Mouse (Mus musculus) forebrain, postnatal 0 days (tissue): Measurements from ENCODE around the gene Acap1. TPM values are rescaled to one million over a fixed set of nuclear protein-coding genes. Genes with fewer than 3 reads are reported as not detected.
A peak's percentile ranks its signal among the peaks of the same experiment; 100 is the strongest.
"Not testable (repeated sequence)": the region's sequence is repeated elsewhere in the genome, so short reads cannot be mapped to it uniquely, and the experiment has no call there.

Experiments used
- ATAC-seq: fragments of 200-750 bp; cut with Nextera tagmentation; 2 replicates; pipeline ENCODE4 v1.8.0; 2017; ENCODE audit warnings: mild to moderate bottlenecking, moderate library complexity
- DNase-seq: peaks from one replicate; pipeline ENCODE4 v3.0.0-alpha.2; 2015
- H3K27ac ChIP-seq: fragments of 300-500 bp; sonication (generic); 2 replicates; pipeline ENCODE4 v1.5.1; 2014; ENCODE audit warnings: low read depth, mild to moderate bottlenecking, antibody characterized with exemption, low read length, moderate library complexity, mixed read lengths
- H3K27me3 ChIP-seq: fragments of 300-500 bp; sonication (generic); 2 replicates; pipeline ENCODE4 v1.6.1; 2014; ENCODE audit warnings: mild to moderate bottlenecking, low read length, mixed read lengths; ENCODE audit not compliant: insufficient read depth
- H3K36me3 ChIP-seq: fragments of 300-500 bp; sonication (generic); 2 replicates; pipeline ENCODE4 v1.6.1; 2014; ENCODE audit warnings: mild to moderate bottlenecking, moderate library complexity; ENCODE audit not compliant: insufficient read depth
- H3K4me1 ChIP-seq: fragments of 300-500 bp; sonication (generic); 2 replicates; pipeline ENCODE4 v1.6.1; 2014; ENCODE audit warnings: antibody characterized with exemption; ENCODE audit not compliant: insufficient read depth
- H3K4me2 ChIP-seq: fragments of 300-500 bp; sonication (generic); 2 replicates; pipeline ENCODE4 v1.6.1; 2014; ENCODE audit warnings: low read depth, mild to moderate bottlenecking, moderate library complexity
- H3K4me3 ChIP-seq: fragments of 300-500 bp; sonication (generic); 2 replicates; pipeline ENCODE4 v1.5.1; 2014; ENCODE audit warnings: low read depth, low read length, mixed read lengths
- H3K9ac ChIP-seq: fragments of 300-500 bp; sonication (generic); 2 replicates; pipeline ENCODE4 v1.6.1; 2014; ENCODE audit warnings: mild to moderate bottlenecking
- H3K9me3 ChIP-seq: fragments of 300-500 bp; sonication (generic); 2 replicates; pipeline ENCODE4 v1.6.1; 2016; ENCODE audit warnings: low read length
- CTCF ChIP-seq: sonication (generic); IDR thresholded peaks from 2 replicates; pipeline ENCODE4 v1.5.1; 2016; ENCODE audit warnings: antibody characterized with exemption, control low read depth, low read depth
- WGBS: fragments of 180-500 bp; shearing (Covaris S2); extraction: QIAGEN DNeasy Blood & Tissue Kit; methylation state at CpG from one replicate; pipeline ENCODE4 v1.1.7; 2014; 5-methylcytosine and 5-hydroxymethylcytosine counted together
- polyA plus RNA-seq: library from polyadenylated mRNA; unstranded; fragments of >200 nt; fragmentation: Nextera tagmentation; extraction: Ambion mirVana; gene quantifications from 2 replicates; pipeline ENCODE4 v1.2.1, GENCODE M21; 2015
- total RNA-seq: library from RNA; depleted of rRNA; stranded (reverse); fragments of >200 nt; gene quantifications from 2 replicates; pipeline ENCODE4 v1.2.3, GENCODE M21; 2014

Gene Acap1
- total and polyA plus RNA-seq, 2 experiments from 2014 or later, result 0.48 to 0.90 TPM

- no peak for DNase-seq
- no peak for ATAC-seq
Measured at GRCm38 (mm10) chr11:69931769-69932168, 36.4 kb upstream of the Acap1 start.

GRCm38 (mm10) chr11:69930967-69931537 lies 35.7 kb upstream of the Acap1 start:
- Histone ChIP-seq H3K27ac (no peak overlapping the region), H3K4me3 (no peak overlapping the region), H3K36me3 (no peaks in the 10 kb centered on the region), H3K27me3 (no peaks in the 10 kb centered on the region), H3K4me1 (no peaks in the 10 kb centered on the region), H3K9me3 (no peaks in the 10 kb centered on the region), H3K9ac (no peak overlapping the region), H3K4me2 (no peak overlapping the region)
- whole genome bisulfite sequencing, result 71% methylated on average over 3 of the region's 3 CpGs
- ATAC-seq (no peak), DNase-seq (no peak)
- TF ChIP-seq CTCF, result no peak

More at GRCm38 (mm10) chr11:69931769-69932168, 36.4 kb upstream of the Acap1 start:
- no peaks in the 10 kb centered on the region for H3K27me3 ChIP-seq
- H3K4me1 ChIP-seq, result peaks cover 6% of the 10 kb centered on the region
- no peaks in the 10 kb centered on the region for H3K36me3 ChIP-seq
- H3K9me3 ChIP-seq, result no peaks in the 10 kb centered on the region
- 80% methylated on average over 8 of the region's 8 CpGs for WGBS
- no peak overlapping the region for H3K27ac ChIP-seq
- no peak overlapping the region for H3K4me3 ChIP-seq
- no peak for TF ChIP-seq CTCF
- H3K4me2 ChIP-seq, result no peak overlapping the region
- no peak overlapping the region for H3K9ac ChIP-seq

- ATAC-seq, DNase-seq, H3K27me3 ChIP-seq, H3K9ac ChIP-seq, H3K4me2 ChIP-seq, H3K9me3 ChIP-seq, H3K4me1 ChIP-seq, H3K27ac ChIP-seq, H3K36me3 ChIP-seq, H3K4me3 ChIP-seq: not testable (repeated sequence)
- 94% methylated on average over 8 of the region's 8 CpGs for WGBS
Measured at GRCm38 (mm10) chr11:69930176-69930575, 34.8 kb upstream of the Acap1 start.

GRCm38 (mm10) chr11:69929712-69930111 lies 34.4 kb upstream of the Acap1 start:
- TF ChIP-seq CTCF, result no peak
- ATAC-seq (no peak), DNase-seq (no peak)
- Histone ChIP-seq H3K27ac (no peak overlapping the region), H3K4me1 (no peaks in the 10 kb centered on the region), H3K9me3 (no peaks in the 10 kb centered on the region), H3K4me3 (no peak overlapping the region), H3K9ac (no peak overlapping the region), H3K36me3 (no peaks in the 10 kb centered on the region), H3K4me2 (no peak overlapping the region), H3K27me3 (no peaks in the 10 kb centered on the region)
- WGBS, result 82% methylated on average over 4 of the region's 4 CpGs

GRCm38 (mm10) chr11:69927501-69927900 lies 32.2 kb upstream of the Acap1 start:
- WGBS, result 96% methylated on average over 2 of the region's 2 CpGs
- no peaks in the 10 kb centered on the region for H3K4me1 ChIP-seq
- H3K27ac ChIP-seq, result no peak overlapping the region
- no peak overlapping the region for H3K4me2 ChIP-seq
- no peaks in the 10 kb centered on the region for H3K9me3 ChIP-seq
- H3K27me3 ChIP-seq, result no peaks in the 10 kb centered on the region
- H3K4me3 ChIP-seq, result no peak overlapping the region
- H3K36me3 ChIP-seq, result no peaks in the 10 kb centered on the region
- DNase-seq (no peak), ATAC-seq (no peak)
- no peak for TF ChIP-seq CTCF
- no peak overlapping the region for H3K9ac ChIP-seq

- H3K36me3 ChIP-seq, result peaks cover 14% of the 10 kb centered on the region
- no peaks in the 10 kb centered on the region for H3K27me3 ChIP-seq
- no peaks in the 10 kb centered on the region for H3K9me3 ChIP-seq
- DNase-seq (no peak), ATAC-seq (no peak)
- no peak overlapping the region for H3K4me3 ChIP-seq
- WGBS, result 75% methylated on average over 3 of the region's 3 CpGs
- no peak overlapping the region for H3K9ac ChIP-seq
- peaks cover 7% of the 10 kb centered on the region; the same call in 1 of the 2 replicates for H3K4me1 ChIP-seq
- H3K27ac ChIP-seq, result no peak overlapping the region
- H3K4me2 ChIP-seq, result no peak overlapping the region; the same call in 1 of the 2 replicates
- TF ChIP-seq CTCF, result no peak
Measured at GRCm38 (mm10) chr11:69922796-69923195, 27.5 kb upstream of the Acap1 start.

GRCm38 (mm10) chr11:69922012-69922756 lies 26.8 kb upstream of the Acap1 start:
- Histone ChIP-seq H3K27me3 (no peaks in the 10 kb centered on the region), H3K9ac (peak overlapping the region; percentile 42), H3K4me3 (peak overlapping the region; percentile 45), H3K4me1 (peaks cover 7% of the 10 kb centered on the region; the same call in 1 of the 2 replicates), H3K9me3 (no peaks in the 10 kb centered on the region), H3K36me3 (peaks cover 20% of the 10 kb centered on the region), H3K4me2 (peak overlapping the region; percentile 57), H3K27ac (peak overlapping the region; percentile 83)
- 2% methylated on average over 12 of the region's 12 CpGs for WGBS
- TF ChIP-seq CTCF, result no peak
- DNase-seq (no peak), ATAC-seq (no peak)
